Mouse (Mus musculus): ENCODE measurements around the gene Dbr1. TPM values are rescaled to one million over a fixed set of nuclear protein-coding genes. Genes with fewer than 3 reads are reported as not detected.
A peak's percentile ranks its signal among the peaks of the same experiment; 100 is the strongest.

The Dbr1 gene
- polyA plus RNA-seq, 1 experiment from 2014 or later, result 43.7 TPM

GRCm38 (mm10) chr9:99624117-99624516 lies 48.5 kb downstream of the Dbr1 start:
- H3K4me3 ChIP-seq, result no peak overlapping the region
- no peaks in the 10 kb centered on the region for H3K36me3 ChIP-seq
- no peaks in the 10 kb centered on the region for H3K27me3 ChIP-seq (ENCODE audit: low read depth, poor library complexity, severe bottlenecking)
- 81% methylated on average over 6 of the region's 6 CpGs for WGBS
- no peak overlapping the region for H3K27ac ChIP-seq (replicated peaks)
- no peaks in the 10 kb centered on the region for H3K9me3 ChIP-seq (replicated peaks)
- peaks cover 8% of the 10 kb centered on the region for H3K4me1 ChIP-seq
- DNase-seq (ENCODE audit: low spot score), result no peak

GRCm38 (mm10) chr9:99628581-99628980 lies 53.0 kb downstream of the Dbr1 start:
- no peak for DNase-seq (ENCODE audit: low spot score)
- peaks cover 44% of the 10 kb centered on the region for H3K4me1 ChIP-seq
- peak overlapping the region; percentile 79 for H3K4me3 ChIP-seq
- H3K36me3 ChIP-seq, result peaks cover 8% of the 10 kb centered on the region
- no peaks in the 10 kb centered on the region for H3K9me3 ChIP-seq (replicated peaks)
- 62% methylated on average over 4 of the region's 4 CpGs for WGBS
- H3K27ac ChIP-seq (replicated peaks), result peak overlapping the region; percentile 96
- H3K27me3 ChIP-seq (ENCODE audit: low read depth, poor library complexity, severe bottlenecking), result no peaks in the 10 kb centered on the region

- peak within 1 kb of the TSS; percentile 96 for H3K27ac ChIP-seq (replicated peaks)
- H3K4me3 ChIP-seq, result peak within 1 kb of the TSS; percentile 79
- H3K27me3 ChIP-seq (ENCODE audit: low read depth, poor library complexity, severe bottlenecking), result no peaks in the 10 kb centered on the region
- no peaks in the 10 kb centered on the region for H3K9me3 ChIP-seq (replicated peaks)
- H3K36me3 ChIP-seq, result peaks cover 16% of the 10 kb centered on the region
- WGBS, result under 1% methylated on average over 44 of the region's 44 CpGs
- H3K4me1 ChIP-seq, result peaks cover 44% of the 10 kb centered on the region
- DNase-seq (ENCODE audit: low spot score), result peak; percentile 86
Observed at GRCm38 (mm10) chr9:99629281-99630011, 53.8 kb downstream of the Dbr1 start, which contains the start of gene Dzip1l. Gene Dzip1l, plus strand, starts transcription at chr9:99629496.

GRCm38 (mm10) chr9:99630071-99630470 lies 54.5 kb downstream of the Dbr1 start:
- peaks cover 23% of the 10 kb centered on the region for H3K36me3 ChIP-seq
- peak overlapping the region; percentile 96 for H3K27ac ChIP-seq (replicated peaks)
- H3K4me1 ChIP-seq, result peaks cover 44% of the 10 kb centered on the region
- no peak for DNase-seq (ENCODE audit: low spot score)
- under 1% methylated on average over 11 of the region's 11 CpGs for WGBS
- no peaks in the 10 kb centered on the region for H3K27me3 ChIP-seq (ENCODE audit: low read depth, poor library complexity, severe bottlenecking)
- peak overlapping the region; percentile 79 for H3K4me3 ChIP-seq
- H3K9me3 ChIP-seq (replicated peaks), result no peaks in the 10 kb centered on the region

GRCm38 (mm10) chr9:99630528-99631125 lies 55.0 kb downstream of the Dbr1 start:
- WGBS, result 52% methylated on average over 9 of the region's 9 CpGs
- DNase-seq (ENCODE audit: low spot score), result peak; percentile 22

GRCm38 (mm10) chr9:99631781-99632180 lies 56.2 kb downstream of the Dbr1 start:
- H3K9me3 ChIP-seq (replicated peaks), result no peaks in the 10 kb centered on the region
- peak overlapping the region; percentile 65 for H3K27ac ChIP-seq (replicated peaks)
- no peaks in the 10 kb centered on the region for H3K27me3 ChIP-seq (ENCODE audit: low read depth, poor library complexity, severe bottlenecking)
- H3K36me3 ChIP-seq, result peaks cover 40% of the 10 kb centered on the region
- peak; percentile 19 for DNase-seq (ENCODE audit: low spot score)
- 33% methylated on average over 2 of the region's 2 CpGs for WGBS
- H3K4me3 ChIP-seq, result peak overlapping the region; percentile 79
- H3K4me1 ChIP-seq, result peaks cover 44% of the 10 kb centered on the region

More at GRCm38 (mm10) chr9:99630528-99631125, 55.0 kb downstream of the Dbr1 start:
- peak overlapping the region; percentile 96 for H3K27ac ChIP-seq (replicated peaks)
- peaks cover 28% of the 10 kb centered on the region for H3K36me3 ChIP-seq
- peak overlapping the region; percentile 79 for H3K4me3 ChIP-seq
- H3K27me3 ChIP-seq (ENCODE audit: low read depth, poor library complexity, severe bottlenecking), result no peaks in the 10 kb centered on the region
- peaks cover 44% of the 10 kb centered on the region for H3K4me1 ChIP-seq
- H3K9me3 ChIP-seq (replicated peaks), result no peaks in the 10 kb centered on the region

- H3K36me3 ChIP-seq, result peaks cover 45% of the 10 kb centered on the region
- H3K4me1 ChIP-seq, result peaks cover 44% of the 10 kb centered on the region
- WGBS, result 46% methylated on average over 8 of the region's 8 CpGs
- no peaks in the 10 kb centered on the region for H3K9me3 ChIP-seq (replicated peaks)
- DNase-seq (ENCODE audit: low spot score), result peak; percentile 48
- H3K27me3 ChIP-seq (ENCODE audit: low read depth, poor library complexity, severe bottlenecking), result no peaks in the 10 kb centered on the region
- H3K4me3 ChIP-seq, result peak overlapping the region; percentile 79
- peak overlapping the region; percentile 65 for H3K27ac ChIP-seq (replicated peaks)
Observed at GRCm38 (mm10) chr9:99632264-99632663, 56.7 kb downstream of the Dbr1 start.

Other genes with a start within 250 kb of the Dbr1 start
- gene Esyt3, start 217.2 kb upstream of the Dbr1 start, polyA plus RNA-seq (2016; fragmentation: Nextera tagmentation; extraction: Ambion mirVana), result 0.10 and 0.27 TPM in 2 replicates
- gene Mras, start 138.4 kb upstream of the Dbr1 start, polyA plus RNA-seq (2016; fragmentation: Nextera tagmentation; extraction: Ambion mirVana), result 8.0 and 11.7 TPM in 2 replicates
- gene Nme9, start 124.3 kb upstream of the Dbr1 start, polyA plus RNA-seq (2016; fragmentation: Nextera tagmentation; extraction: Ambion mirVana), result not detected in 2 replicates
- 30.5 and 36.2 TPM in 2 replicates for gene Armc8, start 6.9 kb upstream of the Dbr1 start, polyA plus RNA-seq (2016; fragmentation: Nextera tagmentation; extraction: Ambion mirVana)
- not detected in 2 replicates for gene A4gnt, start 36.7 kb downstream of the Dbr1 start, polyA plus RNA-seq (2016; fragmentation: Nextera tagmentation; extraction: Ambion mirVana)
- 26.3 and 27.9 TPM in 2 replicates for gene Dzip1l, start 53.7 kb downstream of the Dbr1 start, polyA plus RNA-seq (2016; fragmentation: Nextera tagmentation; extraction: Ambion mirVana)
- not detected in 2 replicates for gene Cldn18, start 141.5 kb downstream of the Dbr1 start, polyA plus RNA-seq (2016; fragmentation: Nextera tagmentation; extraction: Ambion mirVana)

All from midbrain, embryonic 10.5 days (tissue).